Mouse (Mus musculus): ENCODE data around the gene Ptpn3. TPM values are rescaled to one million over a fixed set of nuclear protein-coding genes. Genes with fewer than 3 reads are reported as not detected.

Gene Ptpn3
- total and polyA plus RNA-seq, 2 experiments, result 12.7 to 18.4 TPM

DNA sequence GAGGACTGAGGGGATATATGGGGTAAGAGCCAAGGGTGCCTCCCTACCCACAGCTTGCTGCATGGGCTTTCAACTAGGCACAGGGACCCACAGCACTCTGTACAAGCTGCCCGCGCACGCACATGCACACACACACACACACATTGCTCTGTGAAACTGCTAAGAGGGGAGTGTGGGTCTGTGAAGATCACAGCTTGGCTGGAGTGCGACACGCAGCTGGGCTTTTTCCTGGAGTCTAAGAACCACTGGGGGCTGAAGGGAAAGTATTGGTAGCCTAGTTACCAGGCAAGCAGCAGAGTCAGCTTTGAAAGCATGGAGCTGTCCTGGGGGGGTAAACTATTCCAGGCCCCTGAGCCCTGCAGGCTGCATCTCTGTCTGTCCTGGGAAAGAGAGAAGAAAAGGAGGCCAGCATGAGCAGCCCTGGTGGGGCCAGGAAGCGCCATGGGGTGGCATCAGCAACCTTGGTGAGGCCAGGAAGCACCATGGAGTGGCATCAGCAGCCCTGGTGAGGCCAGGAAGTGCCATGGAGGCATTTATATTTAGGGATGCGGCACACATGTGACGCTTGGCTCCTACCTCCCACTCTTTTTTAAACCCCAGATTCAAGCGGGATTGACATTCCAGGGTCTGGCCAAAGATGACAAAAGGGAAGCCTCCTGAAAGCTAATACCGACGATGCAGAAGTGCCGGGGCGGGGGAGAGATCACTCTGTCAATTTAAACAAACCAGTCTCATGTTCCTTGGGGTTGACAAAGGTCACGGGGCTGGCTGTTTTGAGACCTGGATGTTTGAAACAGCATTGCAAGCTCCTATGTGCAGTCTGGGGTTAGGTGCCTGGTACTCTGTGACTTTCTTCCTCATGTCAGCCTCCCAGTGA is 43.2 kb downstream of the Ptpn3 start:
- H3K27me3 ChIP-seq (ENCODE audit: control insufficient read depth, insufficient read depth, low read length), result no peaks in the 10 kb centered on the region
- 81% methylated on average over 14 of the region's 14 CpGs for WGBS
- no peak overlapping the region for H3K27ac ChIP-seq (replicated peaks; ENCODE audit: insufficient read depth, low read depth, low read length)
- no peak overlapping the region for H3K4me3 ChIP-seq (ENCODE audit: insufficient read depth, low read depth, low read length)
- H3K36me3 ChIP-seq (ENCODE audit: control insufficient read depth, insufficient read depth, low read length), result peaks cover 20% of the 10 kb centered on the region
- no peak for DNase-seq (ENCODE audit: extremely low read depth, low read depth, low spot score)
- H3K79me2 ChIP-seq (ENCODE audit: control insufficient read depth, insufficient read depth, low read length), result no peaks in the 10 kb centered on the region
- TF ChIP-seq CTCF (IDR thresholded peaks at IDR 0.05; ENCODE audit: low read depth, low read length) (no peak), POLR2A (IDR thresholded peaks at IDR 0.05; ENCODE audit: extremely low read depth, insufficient read depth, low read length) (no peak)
- no peaks in the 10 kb centered on the region for H3K4me1 ChIP-seq (ENCODE audit: control insufficient read depth, insufficient read depth, low read length)
- no peak overlapping the region for H3K9ac ChIP-seq (ENCODE audit: low read depth, low read length)

DNA sequence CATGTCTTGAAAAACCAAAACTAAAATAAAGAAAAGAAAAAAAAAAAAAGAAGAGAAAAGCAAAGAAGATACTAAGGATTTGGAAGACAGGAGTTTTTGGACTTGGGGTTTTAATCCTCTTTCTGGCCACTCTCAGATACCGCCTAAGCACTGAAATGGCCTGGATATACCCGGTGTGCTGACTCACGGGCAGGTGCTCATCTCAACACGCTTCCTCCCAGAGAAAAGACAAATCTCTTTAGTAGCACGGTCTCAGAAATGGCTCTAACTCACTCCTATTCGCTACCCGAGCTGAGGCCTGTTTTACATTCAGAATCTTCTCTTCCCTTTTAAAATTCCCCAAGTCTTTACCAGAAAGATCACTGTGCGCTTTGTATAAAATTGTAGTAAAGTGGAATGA is 44.2 kb downstream of the Ptpn3 start:
- H3K4me1 ChIP-seq (ENCODE audit: control insufficient read depth, insufficient read depth, low read length), result no peaks in the 10 kb centered on the region
- H3K36me3 ChIP-seq (ENCODE audit: control insufficient read depth, insufficient read depth, low read length), result peaks cover 16% of the 10 kb centered on the region
- H3K4me3 ChIP-seq (ENCODE audit: insufficient read depth, low read depth, low read length), result no peak overlapping the region
- H3K79me2 ChIP-seq (ENCODE audit: control insufficient read depth, insufficient read depth, low read length), result no peaks in the 10 kb centered on the region
- DNase-seq (ENCODE audit: extremely low read depth, low read depth, low spot score), result no peak
- 95% methylated on average over 8 of the region's 8 CpGs for WGBS
- no peak overlapping the region for H3K9ac ChIP-seq (ENCODE audit: low read depth, low read length)
- TF ChIP-seq CTCF (IDR thresholded peaks at IDR 0.05; ENCODE audit: low read depth, low read length) (no peak), POLR2A (IDR thresholded peaks at IDR 0.05; ENCODE audit: extremely low read depth, insufficient read depth, low read length) (no peak)
- H3K27me3 ChIP-seq (ENCODE audit: control insufficient read depth, insufficient read depth, low read length), result no peaks in the 10 kb centered on the region
- no peak overlapping the region for H3K27ac ChIP-seq (replicated peaks; ENCODE audit: insufficient read depth, low read depth, low read length)

DNA sequence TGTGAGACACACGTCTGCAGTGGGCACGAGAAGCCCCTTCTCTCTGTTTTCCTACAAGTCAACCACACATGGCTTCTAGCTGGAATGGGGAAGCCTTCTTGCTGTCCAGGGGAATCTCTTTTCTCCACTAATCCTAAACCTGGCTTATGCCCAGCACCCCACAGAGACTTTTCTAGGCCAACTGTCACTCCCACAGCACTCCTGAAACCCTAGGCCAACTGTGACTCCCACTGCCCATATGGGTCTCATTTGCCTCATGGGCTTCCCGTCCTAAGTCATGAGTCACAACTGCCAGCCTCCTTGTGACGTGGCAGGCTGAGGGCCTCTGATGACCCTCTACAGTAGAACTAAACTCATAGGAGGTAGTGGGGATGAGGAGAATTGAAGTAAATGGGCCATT is 44.9 kb downstream of the Ptpn3 start:
- 89% methylated on average over 4 of the region's 4 CpGs for WGBS
- Histone ChIP-seq H3K36me3 (ENCODE audit: control insufficient read depth, insufficient read depth, low read length) (peaks cover 12% of the 10 kb centered on the region), H3K4me3 (ENCODE audit: insufficient read depth, low read depth, low read length) (no peak overlapping the region), H3K27ac (replicated peaks; ENCODE audit: insufficient read depth, low read depth, low read length) (no peak overlapping the region), H3K9ac (ENCODE audit: low read depth, low read length) (no peak overlapping the region), H3K4me1 (ENCODE audit: control insufficient read depth, insufficient read depth, low read length) (no peaks in the 10 kb centered on the region), H3K27me3 (ENCODE audit: control insufficient read depth, insufficient read depth, low read length) (no peaks in the 10 kb centered on the region), H3K79me2 (ENCODE audit: control insufficient read depth, insufficient read depth, low read length) (no peaks in the 10 kb centered on the region)
- TF ChIP-seq POLR2A (IDR thresholded peaks at IDR 0.05; ENCODE audit: extremely low read depth, insufficient read depth, low read length), result no peak
- no peak for TF ChIP-seq CTCF (IDR thresholded peaks at IDR 0.05; ENCODE audit: low read depth, low read length)
- DNase-seq (ENCODE audit: extremely low read depth, low read depth, low spot score), result no peak

DNA sequence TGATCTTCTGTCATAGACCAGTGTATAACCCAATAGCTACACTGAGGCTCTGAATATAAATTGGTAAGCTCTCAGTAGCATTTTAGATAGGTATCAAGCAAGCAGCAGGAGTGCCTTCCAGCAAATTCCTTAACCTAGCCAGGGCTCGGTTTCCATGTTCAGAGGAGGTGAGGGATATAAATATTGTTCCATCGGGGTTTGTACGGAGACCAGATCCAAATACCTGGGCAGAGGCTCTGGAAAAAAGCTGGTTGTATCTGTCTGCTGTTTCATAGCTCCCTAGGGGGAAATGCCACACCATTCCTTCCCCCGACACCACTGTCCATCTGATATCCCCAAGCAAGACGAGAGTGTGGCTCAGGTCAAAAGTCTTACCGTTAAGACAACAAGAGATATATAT is 47.2 kb downstream of the Ptpn3 start:
- Histone ChIP-seq H3K79me2 (ENCODE audit: control insufficient read depth, insufficient read depth, low read length) (no peaks in the 10 kb centered on the region), H3K27ac (replicated peaks; ENCODE audit: insufficient read depth, low read depth, low read length) (no peak overlapping the region), H3K36me3 (ENCODE audit: control insufficient read depth, insufficient read depth, low read length) (peaks cover 8% of the 10 kb centered on the region; the same call in 1 of the 2 replicates), H3K9ac (ENCODE audit: low read depth, low read length) (no peak overlapping the region), H3K4me1 (ENCODE audit: control insufficient read depth, insufficient read depth, low read length) (no peaks in the 10 kb centered on the region), H3K27me3 (ENCODE audit: control insufficient read depth, insufficient read depth, low read length) (no peaks in the 10 kb centered on the region), H3K4me3 (ENCODE audit: insufficient read depth, low read depth, low read length) (no peak overlapping the region)
- TF ChIP-seq POLR2A (IDR thresholded peaks at IDR 0.05; ENCODE audit: extremely low read depth, insufficient read depth, low read length) (no peak), CTCF (IDR thresholded peaks at IDR 0.05; ENCODE audit: low read depth, low read length) (no peak)
- DNase-seq (ENCODE audit: extremely low read depth, low read depth, low spot score), result no peak
- 89% methylated on average over 6 of the region's 6 CpGs for WGBS

DNA sequence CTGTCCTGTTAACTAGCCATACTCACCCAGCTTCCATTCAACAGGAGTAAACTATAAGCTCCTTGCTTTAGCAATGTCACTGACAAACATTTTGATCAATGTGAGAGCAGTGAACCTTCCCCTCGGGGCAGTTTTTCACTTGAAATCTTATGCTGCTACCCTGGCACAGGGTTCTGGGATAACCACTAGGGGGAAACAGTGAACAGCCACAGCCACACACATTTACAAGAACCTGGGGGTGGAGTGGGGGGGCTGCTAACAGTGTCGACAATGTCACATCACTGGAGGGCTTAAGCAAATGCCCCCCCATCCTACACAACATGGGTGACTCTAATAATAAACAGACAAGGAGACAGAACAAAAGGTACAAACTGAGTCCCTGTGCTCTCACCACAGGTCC is 51.0 kb downstream of the Ptpn3 start:
- Histone ChIP-seq H3K36me3 (ENCODE audit: control insufficient read depth, insufficient read depth, low read length) (peaks cover 10% of the 10 kb centered on the region; the same call in 1 of the 2 replicates), H3K79me2 (ENCODE audit: control insufficient read depth, insufficient read depth, low read length) (no peaks in the 10 kb centered on the region), H3K4me1 (ENCODE audit: control insufficient read depth, insufficient read depth, low read length) (no peaks in the 10 kb centered on the region), H3K27ac (replicated peaks; ENCODE audit: insufficient read depth, low read depth, low read length) (no peak overlapping the region), H3K4me3 (ENCODE audit: insufficient read depth, low read depth, low read length) (no peak overlapping the region), H3K9ac (ENCODE audit: low read depth, low read length) (no peak overlapping the region), H3K27me3 (ENCODE audit: control insufficient read depth, insufficient read depth, low read length) (no peaks in the 10 kb centered on the region)
- TF ChIP-seq POLR2A (IDR thresholded peaks at IDR 0.05; ENCODE audit: extremely low read depth, insufficient read depth, low read length), result no peak
- peak; percentile 33 for TF ChIP-seq CTCF (IDR thresholded peaks at IDR 0.05; ENCODE audit: low read depth, low read length)
- DNase-seq (ENCODE audit: extremely low read depth, low read depth, low spot score), result no peak
- WGBS, result 19% methylated on average over 2 of the region's 2 CpGs

DNA sequence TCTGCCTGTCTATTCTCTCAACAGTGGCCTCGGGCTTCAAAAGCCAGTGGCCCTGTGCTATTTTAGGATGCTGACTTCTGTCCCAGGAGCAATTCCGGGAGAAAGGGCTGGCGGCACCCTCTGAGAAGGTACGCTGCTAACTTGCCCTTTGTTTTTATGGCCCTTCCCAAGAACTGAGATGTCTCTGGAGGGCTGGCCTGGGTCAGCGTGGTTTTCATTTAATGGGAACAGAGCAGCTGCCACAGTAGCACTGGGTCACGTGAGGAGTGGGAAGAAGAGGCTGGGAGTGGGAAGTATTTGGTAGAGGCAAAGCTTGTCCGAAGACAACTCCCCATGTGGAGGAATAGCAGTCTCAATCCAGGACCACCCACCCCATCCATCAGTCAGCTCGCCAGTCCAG is 52.5 kb downstream of the Ptpn3 start:
- WGBS, result 82% methylated on average over 8 of the region's 8 CpGs
- DNase-seq (ENCODE audit: extremely low read depth, low read depth, low spot score), result no peak
- no peaks in the 10 kb centered on the region for H3K79me2 ChIP-seq (ENCODE audit: control insufficient read depth, insufficient read depth, low read length)
- peaks cover 14% of the 10 kb centered on the region; the same call in 1 of the 2 replicates for H3K36me3 ChIP-seq (ENCODE audit: control insufficient read depth, insufficient read depth, low read length)
- no peak for TF ChIP-seq CTCF (IDR thresholded peaks at IDR 0.05; ENCODE audit: low read depth, low read length)
- TF ChIP-seq POLR2A (IDR thresholded peaks at IDR 0.05; ENCODE audit: extremely low read depth, insufficient read depth, low read length), result no peak
- no peaks in the 10 kb centered on the region for H3K4me1 ChIP-seq (ENCODE audit: control insufficient read depth, insufficient read depth, low read length)
- H3K9ac ChIP-seq (ENCODE audit: low read depth, low read length), result no peak overlapping the region
- no peak overlapping the region for H3K27ac ChIP-seq (replicated peaks; ENCODE audit: insufficient read depth, low read depth, low read length)
- H3K4me3 ChIP-seq (ENCODE audit: insufficient read depth, low read depth, low read length), result no peak overlapping the region
- no peaks in the 10 kb centered on the region for H3K27me3 ChIP-seq (ENCODE audit: control insufficient read depth, insufficient read depth, low read length)
